Mouse (Mus musculus): ENCODE results near the gene Sel1l2. TPM values are rescaled to one million over a fixed set of nuclear protein-coding genes. Genes with fewer than 3 reads are reported as not detected.

Gene Sel1l2
- polyA plus RNA-seq, 1 experiment, result not detected

DNA sequence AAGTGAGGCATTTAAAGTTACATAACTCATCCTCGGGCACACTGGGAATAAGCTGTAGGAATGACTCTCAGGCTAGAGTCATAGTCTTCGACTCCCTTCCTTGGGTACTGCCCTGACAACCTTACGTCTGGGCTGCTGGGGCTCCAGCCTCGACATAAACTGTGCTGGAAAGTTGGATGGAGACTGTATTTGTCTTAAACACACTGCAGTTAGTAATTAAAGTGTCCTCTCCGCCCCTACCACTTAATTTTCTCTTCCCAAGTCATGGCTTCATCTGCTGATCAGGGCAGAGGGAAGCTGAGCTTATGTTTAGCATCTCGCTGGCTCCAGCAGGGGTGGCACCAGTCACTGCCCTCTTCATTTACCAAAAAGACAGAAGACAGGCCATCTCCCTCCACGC, 135.2 kb downstream of the Sel1l2 start:
- WGBS, result 81% methylated on average over 7 of the region's 7 CpGs
- TF ChIP-seq CTCF (IDR thresholded peaks at IDR 0.05; ENCODE audit: borderline replicate concordance, insufficient read depth, low read depth, low read length), result no peak
- no peak for TF ChIP-seq POLR2A (IDR thresholded peaks at IDR 0.05; ENCODE audit: borderline replicate concordance, insufficient read depth, low read length)

DNA sequence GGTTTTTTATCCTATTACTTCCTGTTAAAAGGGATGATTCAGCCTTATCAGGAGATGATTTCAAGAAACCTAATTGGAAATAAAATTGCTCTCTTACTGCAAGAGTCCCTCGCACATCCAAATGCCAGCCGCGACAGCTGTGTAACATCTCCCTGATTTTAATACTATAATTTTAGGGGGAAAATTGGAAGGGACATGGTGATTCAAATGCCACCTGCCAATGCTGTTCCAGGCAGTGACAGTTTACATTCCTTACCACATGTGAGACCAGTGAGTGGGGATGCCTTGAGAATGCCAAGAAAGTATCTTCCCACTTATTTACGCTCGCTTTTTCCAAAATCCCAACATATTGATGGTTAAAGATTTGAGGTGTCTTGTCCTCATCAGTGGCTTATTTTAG, 146.4 kb downstream of the Sel1l2 start:
- no peak overlapping the region for H3K4me3 ChIP-seq (replicated peaks; ENCODE audit: insufficient read depth, low read depth, low read length)
- TF ChIP-seq CTCF (IDR thresholded peaks at IDR 0.05; ENCODE audit: borderline replicate concordance, insufficient read depth, low read depth, low read length) (no peak), POLR2A (IDR thresholded peaks at IDR 0.05; ENCODE audit: borderline replicate concordance, insufficient read depth, low read length) (no peak)
- no peaks in the 10 kb centered on the region for H3K27me3 ChIP-seq (ENCODE audit: control insufficient read depth, insufficient read depth, low read length)
- no peak overlapping the region for H3K27ac ChIP-seq (ENCODE audit: insufficient read depth, low read length)
- H3K4me1 ChIP-seq (ENCODE audit: control insufficient read depth, insufficient read depth, low read length), result no peaks in the 10 kb centered on the region
- DNase-seq, result no peak
- 88% methylated on average over 5 of the region's 5 CpGs for WGBS

More for the DNA sequence above, 135.2 kb downstream of the Sel1l2 start:
- H3K27me3 ChIP-seq (ENCODE audit: control insufficient read depth, insufficient read depth, low read length), result no peaks in the 10 kb centered on the region
- no peak overlapping the region for H3K27ac ChIP-seq (ENCODE audit: insufficient read depth, low read length)
- no peaks in the 10 kb centered on the region for H3K4me1 ChIP-seq (ENCODE audit: control insufficient read depth, insufficient read depth, low read length)
- H3K4me3 ChIP-seq (replicated peaks; ENCODE audit: insufficient read depth, low read depth, low read length), result no peak overlapping the region
- no peak for DNase-seq

DNA sequence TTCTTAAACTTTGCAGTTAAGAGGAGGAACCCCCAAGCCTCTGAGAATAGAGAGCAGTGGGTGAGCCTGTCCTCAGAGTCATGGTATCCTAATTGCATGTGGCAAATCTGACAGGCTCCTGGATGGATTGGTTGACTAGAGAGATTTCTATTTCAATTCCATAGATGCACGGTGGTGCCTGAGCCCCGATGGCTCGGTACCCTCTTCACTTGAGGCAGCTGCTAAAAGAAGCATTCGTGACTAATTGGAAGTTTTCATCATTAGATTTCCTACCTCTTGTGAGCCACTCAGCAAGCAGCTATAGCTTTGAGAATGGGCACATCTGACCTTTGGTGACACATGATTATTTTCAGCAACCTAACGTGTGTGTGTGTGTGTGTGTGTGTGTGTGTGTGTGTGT, 147.1 kb downstream of the Sel1l2 start:
- TF ChIP-seq POLR2A (IDR thresholded peaks at IDR 0.05; ENCODE audit: borderline replicate concordance, insufficient read depth, low read length), result no peak
- no peak for TF ChIP-seq CTCF (IDR thresholded peaks at IDR 0.05; ENCODE audit: borderline replicate concordance, insufficient read depth, low read depth, low read length)
- H3K4me3 ChIP-seq (replicated peaks; ENCODE audit: insufficient read depth, low read depth, low read length), result no peak overlapping the region
- WGBS, result 66% methylated on average over 5 of the region's 5 CpGs
- no peak for DNase-seq
- H3K27ac ChIP-seq (ENCODE audit: insufficient read depth, low read length), result no peak overlapping the region
- H3K4me1 ChIP-seq (ENCODE audit: control insufficient read depth, insufficient read depth, low read length), result no peaks in the 10 kb centered on the region
- H3K27me3 ChIP-seq (ENCODE audit: control insufficient read depth, insufficient read depth, low read length), result no peaks in the 10 kb centered on the region

DNA sequence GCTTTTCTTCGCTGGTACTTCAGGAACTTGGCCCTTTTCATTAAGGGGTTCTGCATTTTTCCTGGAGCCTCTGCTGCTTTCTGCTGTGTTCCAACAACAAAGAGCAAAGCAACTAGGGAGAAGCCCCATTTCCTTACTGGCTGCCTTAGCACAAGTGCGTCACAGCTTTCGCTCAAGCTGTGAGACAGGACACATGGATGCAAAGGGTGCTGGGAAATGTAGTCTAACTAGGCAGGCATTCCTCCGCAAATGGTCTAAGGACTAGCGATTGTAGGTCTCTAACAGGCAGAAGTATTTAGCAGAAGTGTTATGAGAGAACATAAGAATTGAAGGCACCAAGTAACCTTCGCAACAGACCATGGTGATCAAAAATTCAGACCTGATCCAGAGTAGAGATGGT, 152.3 kb downstream of the Sel1l2 start:
- no peak for TF ChIP-seq POLR2A (IDR thresholded peaks at IDR 0.05; ENCODE audit: borderline replicate concordance, insufficient read depth, low read length)
- no peak for TF ChIP-seq CTCF (IDR thresholded peaks at IDR 0.05; ENCODE audit: borderline replicate concordance, insufficient read depth, low read depth, low read length)
- Histone ChIP-seq H3K27ac (ENCODE audit: insufficient read depth, low read length) (no peak overlapping the region), H3K27me3 (ENCODE audit: control insufficient read depth, insufficient read depth, low read length) (no peaks in the 10 kb centered on the region), H3K4me1 (ENCODE audit: control insufficient read depth, insufficient read depth, low read length) (no peaks in the 10 kb centered on the region), H3K4me3 (replicated peaks; ENCODE audit: insufficient read depth, low read depth, low read length) (no peak overlapping the region)
- no peak for DNase-seq
- WGBS, result 56% methylated on average over 6 of the region's 6 CpGs

DNA sequence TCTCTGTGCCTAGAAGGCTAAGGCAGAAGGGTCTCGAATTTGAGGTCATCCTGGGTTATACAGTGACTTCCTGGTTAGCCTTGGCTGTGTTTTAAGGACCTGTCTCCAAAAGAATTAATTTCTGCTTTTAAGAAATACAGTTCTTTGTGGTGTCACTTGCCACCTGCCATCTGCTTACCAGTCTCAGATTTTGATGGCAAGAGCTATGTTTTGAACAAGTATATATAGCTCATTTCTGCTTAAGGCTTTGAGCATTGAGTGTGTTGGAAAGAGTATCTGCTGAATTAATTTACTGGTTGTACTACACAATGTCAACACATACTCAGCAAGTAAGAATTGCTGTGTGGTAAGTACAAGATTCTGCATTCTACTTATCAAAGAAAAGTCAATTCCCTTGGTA, 159.2 kb downstream of the Sel1l2 start:
- TF ChIP-seq CTCF (IDR thresholded peaks at IDR 0.05; ENCODE audit: borderline replicate concordance, insufficient read depth, low read depth, low read length), result no peak
- no peak for TF ChIP-seq POLR2A (IDR thresholded peaks at IDR 0.05; ENCODE audit: borderline replicate concordance, insufficient read depth, low read length)
- Histone ChIP-seq H3K4me3 (replicated peaks; ENCODE audit: insufficient read depth, low read depth, low read length) (no peak overlapping the region), H3K27ac (ENCODE audit: insufficient read depth, low read length) (no peak overlapping the region), H3K27me3 (ENCODE audit: control insufficient read depth, insufficient read depth, low read length) (no peaks in the 10 kb centered on the region), H3K4me1 (ENCODE audit: control insufficient read depth, insufficient read depth, low read length) (no peaks in the 10 kb centered on the region)
- WGBS, result 54% methylated on average over 1 of the region's 1 CpGs
- no peak for DNase-seq

DNA sequence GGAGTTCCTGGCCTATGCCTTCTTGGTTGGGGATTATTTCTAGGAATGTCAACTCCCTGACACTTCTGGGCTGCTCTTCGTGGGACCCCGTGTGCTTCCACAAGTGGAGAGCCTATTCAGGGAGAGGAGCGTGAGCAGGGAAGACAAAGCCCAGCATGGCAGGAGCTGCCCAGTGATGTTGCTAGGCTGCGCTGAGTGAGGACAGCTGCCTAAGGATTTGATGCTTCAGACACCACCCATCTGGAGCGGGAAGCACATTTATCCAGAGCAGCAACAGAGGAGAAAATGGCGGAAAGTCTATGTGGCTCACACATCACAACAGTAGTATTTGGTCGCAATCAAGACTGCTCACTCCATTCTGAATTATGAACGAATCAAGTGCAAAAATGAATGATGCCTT, 169.2 kb downstream of the Sel1l2 start:
- no peaks in the 10 kb centered on the region; the same call in 1 of the 2 replicates for H3K4me1 ChIP-seq (ENCODE audit: control insufficient read depth, insufficient read depth, low read length)
- TF ChIP-seq CTCF (IDR thresholded peaks at IDR 0.05; ENCODE audit: borderline replicate concordance, insufficient read depth, low read depth, low read length), result no peak
- no peak for TF ChIP-seq POLR2A (IDR thresholded peaks at IDR 0.05; ENCODE audit: borderline replicate concordance, insufficient read depth, low read length)
- H3K27ac ChIP-seq (ENCODE audit: insufficient read depth, low read length), result no peak overlapping the region
- no peak overlapping the region for H3K4me3 ChIP-seq (replicated peaks; ENCODE audit: insufficient read depth, low read depth, low read length)
- no peak for DNase-seq
- WGBS, result 40% methylated on average over 8 of the region's 8 CpGs
- no peaks in the 10 kb centered on the region for H3K27me3 ChIP-seq (ENCODE audit: control insufficient read depth, insufficient read depth, low read length)

DNA sequence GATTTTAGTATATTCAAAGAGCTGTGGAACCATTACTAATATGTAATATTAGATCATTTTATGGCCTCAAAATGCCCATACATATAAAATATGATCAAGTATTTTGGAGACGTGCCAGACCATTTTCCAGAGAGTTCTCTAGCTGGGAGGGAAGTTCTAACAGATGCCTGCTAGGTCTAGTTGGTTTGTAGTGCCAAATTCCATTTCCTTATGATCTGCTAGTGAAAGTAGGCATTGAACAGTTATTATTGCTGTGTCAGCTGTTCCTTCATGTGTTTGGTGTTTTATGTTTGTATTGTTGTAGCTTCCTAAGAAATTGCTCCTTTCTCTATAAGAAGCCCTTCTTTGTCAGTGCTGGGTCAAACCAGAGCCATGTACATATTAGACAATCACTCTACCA, 173.5 kb downstream of the Sel1l2 start:
- DNase-seq, result no peak
- Histone ChIP-seq H3K27ac (ENCODE audit: insufficient read depth, low read length) (no peak overlapping the region), H3K27me3 (ENCODE audit: control insufficient read depth, insufficient read depth, low read length) (no peaks in the 10 kb centered on the region), H3K4me3 (replicated peaks; ENCODE audit: insufficient read depth, low read depth, low read length) (no peak overlapping the region), H3K4me1 (ENCODE audit: control insufficient read depth, insufficient read depth, low read length) (peaks cover 3% of the 10 kb centered on the region; the same call in 1 of the 2 replicates)
- WGBS, result 50% methylated on average over 1 of the region's 1 CpGs
- TF ChIP-seq CTCF (IDR thresholded peaks at IDR 0.05; ENCODE audit: borderline replicate concordance, insufficient read depth, low read depth, low read length) (no peak), POLR2A (IDR thresholded peaks at IDR 0.05; ENCODE audit: borderline replicate concordance, insufficient read depth, low read length) (no peak)

DNA sequence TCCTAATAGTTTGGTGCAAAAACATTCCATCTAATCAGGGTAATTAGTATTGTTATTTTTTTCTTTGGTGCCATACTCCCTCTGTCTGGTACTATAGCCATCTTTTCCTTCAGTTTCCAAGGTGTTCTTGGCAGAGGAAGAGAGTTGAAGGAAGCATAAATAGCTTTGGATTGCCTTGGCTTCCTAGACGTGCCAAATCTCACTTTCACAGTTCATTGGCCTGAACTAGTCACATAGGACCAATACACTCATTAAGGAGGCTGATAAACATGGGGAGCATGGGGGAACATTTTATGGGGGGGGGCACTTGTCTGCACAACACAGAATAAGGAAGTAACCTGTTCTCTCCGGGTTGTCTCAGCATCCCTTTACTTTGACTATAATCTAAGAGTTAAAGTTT, 174.1 kb downstream of the Sel1l2 start:
- no peak for TF ChIP-seq POLR2A (IDR thresholded peaks at IDR 0.05; ENCODE audit: borderline replicate concordance, insufficient read depth, low read length)
- no peak for TF ChIP-seq CTCF (IDR thresholded peaks at IDR 0.05; ENCODE audit: borderline replicate concordance, insufficient read depth, low read depth, low read length)
- peaks cover 3% of the 10 kb centered on the region; the same call in 1 of the 2 replicates for H3K4me1 ChIP-seq (ENCODE audit: control insufficient read depth, insufficient read depth, low read length)
- H3K27ac ChIP-seq (ENCODE audit: insufficient read depth, low read length), result no peak overlapping the region
- H3K27me3 ChIP-seq (ENCODE audit: control insufficient read depth, insufficient read depth, low read length), result no peaks in the 10 kb centered on the region
- H3K4me3 ChIP-seq (replicated peaks; ENCODE audit: insufficient read depth, low read depth, low read length), result no peak overlapping the region
- peak in 1 of 2 experiments; percentile 42 for DNase-seq
- WGBS, result 39% methylated on average over 2 of the region's 2 CpGs

All from cerebellum, adult 2 months (tissue).